Mouse (Mus musculus) midbrain, postnatal 0 days (tissue): ENCODE results near the gene Capn1. TPM values are rescaled to one million over a fixed set of nuclear protein-coding genes. Genes with fewer than 3 reads are reported as not detected.

Source experiments
- ATAC-seq: fragments of 200-750 bp; cut with Nextera tagmentation; 2 replicates; pipeline ENCODE4 v1.8.0; 2017; ENCODE audit warnings: moderate number of reproducible peaks, mild to moderate bottlenecking, moderate TSS enrichment, moderate library complexity; ENCODE audit not compliant: low FRiP score
- DNase-seq: peaks from one replicate; pipeline ENCODE4 v3.0.0-alpha.2; 2015; ENCODE audit warnings: low spot score
- H3K27ac ChIP-seq: fragments of 300-500 bp; sonication (generic); 2 replicates; pipeline ENCODE4 v1.5.1; 2014; ENCODE audit warnings: low read depth, mild to moderate bottlenecking, low read length, mixed read lengths
- H3K27me3 ChIP-seq: fragments of 300-500 bp; sonication (generic); 2 replicates; pipeline ENCODE4 v1.6.1; 2014; ENCODE audit warnings: low read length, control low read depth, mixed read lengths; ENCODE audit not compliant: insufficient read depth
- H3K36me3 ChIP-seq: fragments of 300-500 bp; sonication (generic); 2 replicates; pipeline ENCODE4 v1.6.1; 2014; ENCODE audit warnings: low read length, control low read depth, mixed read lengths; ENCODE audit not compliant: insufficient read depth
- H3K4me1 ChIP-seq: fragments of 300-500 bp; sonication (generic); 2 replicates; pipeline ENCODE4 v1.6.1; 2014; ENCODE audit warnings: mild to moderate bottlenecking, control low read depth, antibody characterized with exemption, low read length, mixed read lengths; ENCODE audit not compliant: insufficient read depth
- H3K4me2 ChIP-seq: fragments of 300-500 bp; sonication (generic); 2 replicates; pipeline ENCODE4 v1.6.1; 2014; ENCODE audit warnings: low read depth, mild to moderate bottlenecking, low read length, mixed read lengths; ENCODE audit not compliant: poor library complexity, severe bottlenecking
- H3K4me3 ChIP-seq: fragments of 300-500 bp; sonication (generic); 2 replicates; pipeline ENCODE4 v1.5.1; 2014; ENCODE audit warnings: low read depth, mild to moderate bottlenecking, low read length, moderate library complexity
- H3K9ac ChIP-seq: fragments of 300-500 bp; sonication (generic); replicated peaks from 2 replicates; pipeline ENCODE4 v1.6.1; 2014; ENCODE audit warnings: mild to moderate bottlenecking, low read length, moderate library complexity, mixed read lengths; ENCODE audit not compliant: poor library complexity, severe bottlenecking
- H3K9me3 ChIP-seq: fragments of 300-500 bp; sonication (generic); 2 replicates; pipeline ENCODE4 v1.6.1; 2016; ENCODE audit warnings: low read length, control low read depth
- CTCF ChIP-seq: IDR thresholded peaks from 2 replicates; pipeline ENCODE4 v1.5.1; 2016; ENCODE audit warnings: antibody characterized with exemption, mild to moderate bottlenecking
- WGBS: fragments of 180-500 bp; shearing (Covaris S2); extraction: QIAGEN DNeasy Blood & Tissue Kit; methylation state at CpG from one replicate; pipeline ENCODE4 v1.1.7; 2014; 5-methylcytosine and 5-hydroxymethylcytosine counted together
- polyA plus RNA-seq: library from polyadenylated mRNA; unstranded; fragments of >200 nt; fragmentation: Nextera tagmentation; extraction: Ambion mirVana; gene quantifications from 2 replicates; pipeline ENCODE4 v1.2.1, GENCODE M21; 2015
- total RNA-seq: library from RNA; depleted of rRNA; stranded (reverse); fragments of >200 nt; gene quantifications from 2 replicates; pipeline ENCODE4 v1.2.3, GENCODE M21; 2014

Capn1 gene
- total and polyA plus RNA-seq, 2 experiments from 2014 or later, result 3.9 to 7.9 TPM

DNA sequence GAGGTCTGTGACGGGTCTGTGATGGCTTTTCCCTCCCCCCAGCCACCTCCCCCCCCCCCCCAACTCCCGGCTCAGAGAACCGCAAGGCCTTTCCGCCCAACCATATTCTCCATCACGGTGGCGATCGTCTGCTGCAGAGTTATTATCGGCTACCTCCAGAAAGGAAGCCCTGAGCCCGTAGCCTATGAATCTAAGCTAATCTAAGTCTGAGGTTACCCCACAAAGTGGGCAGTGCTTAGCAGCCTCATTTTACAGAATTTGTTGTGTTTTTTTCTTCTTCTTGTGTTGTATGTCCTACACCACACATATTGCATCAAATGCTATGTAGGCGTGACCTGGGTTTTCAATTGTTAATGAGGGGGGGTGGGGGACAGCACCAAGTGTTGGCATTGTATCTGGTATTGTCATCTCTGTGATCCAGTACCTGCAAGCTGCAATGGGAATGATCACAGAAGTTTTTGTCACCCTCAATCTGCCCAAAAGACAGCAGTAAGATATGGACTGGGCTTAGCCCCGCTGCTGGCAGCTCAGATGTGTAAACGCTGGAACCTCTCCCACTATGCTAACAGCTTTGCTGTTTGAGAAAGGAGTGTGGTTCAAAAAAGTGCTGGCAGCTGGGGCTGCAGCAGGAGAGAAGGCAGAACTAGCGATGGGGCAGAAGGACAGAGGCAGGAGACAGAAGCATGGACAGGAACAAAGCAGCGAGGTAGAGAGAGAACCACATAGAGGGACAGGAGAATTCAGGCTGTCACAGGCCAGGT is 15.0 kb upstream of the Capn1 start:
- Histone ChIP-seq H3K36me3 (no peaks in the 10 kb centered on the region), H3K4me1 (no peaks in the 10 kb centered on the region), H3K27me3 (no peaks in the 10 kb centered on the region), H3K27ac (no peak overlapping the region), H3K4me2 (no peak overlapping the region), H3K9ac (no peak overlapping the region), H3K9me3 (no peaks in the 10 kb centered on the region), H3K4me3 (no peak overlapping the region)
- WGBS, result 72% methylated on average over 13 of the region's 14 CpGs
- TF ChIP-seq CTCF, result no peak
- ATAC-seq, result no peak
- no peak for DNase-seq

DNA sequence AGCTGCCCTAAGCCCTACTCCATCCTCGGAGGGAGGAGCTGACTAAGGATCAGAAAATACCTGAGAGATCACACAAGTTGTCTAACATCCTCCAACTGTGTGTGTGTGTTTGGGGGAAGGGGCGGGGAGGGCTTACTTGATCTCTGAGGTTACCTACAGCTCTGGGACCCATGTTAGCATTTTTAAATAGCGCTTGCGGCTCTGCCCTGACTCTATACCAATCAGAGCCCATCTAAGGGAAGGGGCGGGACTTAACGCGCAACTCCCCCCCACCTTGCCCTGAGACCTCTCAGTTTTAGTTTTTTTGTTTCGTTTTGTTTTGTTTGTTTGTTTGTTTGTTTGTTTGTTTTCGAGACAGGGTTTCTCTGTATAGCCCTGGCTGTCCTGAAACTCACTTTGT is 13.7 kb upstream of the Capn1 start:
- Histone ChIP-seq H3K27ac (no peak overlapping the region), H3K9me3 (no peaks in the 10 kb centered on the region), H3K36me3 (no peaks in the 10 kb centered on the region), H3K27me3 (no peaks in the 10 kb centered on the region), H3K4me2 (no peak overlapping the region), H3K9ac (no peak overlapping the region), H3K4me1 (no peaks in the 10 kb centered on the region), H3K4me3 (no peak overlapping the region)
- no peak for TF ChIP-seq CTCF
- DNase-seq (no peak), ATAC-seq (no peak)
- WGBS, result 77% methylated on average over 9 of the region's 9 CpGs

DNA sequence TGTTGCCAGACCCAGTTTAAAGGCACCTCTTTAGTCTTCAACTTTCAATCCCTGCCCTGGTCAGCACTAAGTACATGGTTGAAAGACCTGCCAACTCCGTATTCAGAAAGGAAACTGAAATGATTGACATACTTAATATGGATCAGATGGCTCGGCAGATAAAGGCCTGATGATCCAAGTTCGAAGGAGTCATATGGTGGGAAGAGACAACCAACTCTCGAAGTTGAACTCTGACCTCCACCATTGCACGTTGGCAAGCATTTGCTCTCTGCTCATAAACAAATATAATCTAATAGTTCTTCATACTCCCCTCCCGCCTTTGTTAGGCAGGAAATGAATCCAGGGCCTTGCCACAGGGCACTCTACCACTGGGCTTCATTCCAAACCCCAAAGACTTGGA is 13.3 kb upstream of the Capn1 start:
- no peak for ATAC-seq
- DNase-seq, result no peak
- Histone ChIP-seq H3K9ac (no peak overlapping the region), H3K4me1 (no peaks in the 10 kb centered on the region), H3K4me3 (no peak overlapping the region), H3K36me3 (no peaks in the 10 kb centered on the region), H3K27me3 (no peaks in the 10 kb centered on the region), H3K9me3 (no peaks in the 10 kb centered on the region), H3K4me2 (no peak overlapping the region), H3K27ac (no peak overlapping the region)
- WGBS, result 88% methylated on average over 6 of the region's 6 CpGs
- TF ChIP-seq CTCF, result no peak

DNA sequence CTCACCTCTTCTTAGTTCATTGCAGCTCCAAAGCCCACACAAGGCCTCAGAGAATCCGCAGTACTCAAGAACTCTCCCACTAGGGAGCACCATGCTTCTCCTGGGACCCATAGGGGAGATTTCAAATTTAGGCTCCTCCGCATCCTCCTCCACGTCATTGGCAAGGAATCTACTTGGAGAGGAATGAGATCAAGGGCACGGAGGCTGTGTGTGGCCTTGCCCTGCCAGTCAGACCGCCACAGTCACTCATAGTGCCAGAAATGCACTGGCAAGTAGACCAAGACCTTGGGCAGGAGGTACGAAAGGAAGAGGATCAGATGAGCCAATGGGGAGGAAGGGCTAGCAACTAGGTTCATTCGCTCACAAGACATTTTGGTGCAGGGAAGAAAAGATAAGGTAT is 8.2 kb upstream of the Capn1 start:
- TF ChIP-seq CTCF, result no peak

DNA sequence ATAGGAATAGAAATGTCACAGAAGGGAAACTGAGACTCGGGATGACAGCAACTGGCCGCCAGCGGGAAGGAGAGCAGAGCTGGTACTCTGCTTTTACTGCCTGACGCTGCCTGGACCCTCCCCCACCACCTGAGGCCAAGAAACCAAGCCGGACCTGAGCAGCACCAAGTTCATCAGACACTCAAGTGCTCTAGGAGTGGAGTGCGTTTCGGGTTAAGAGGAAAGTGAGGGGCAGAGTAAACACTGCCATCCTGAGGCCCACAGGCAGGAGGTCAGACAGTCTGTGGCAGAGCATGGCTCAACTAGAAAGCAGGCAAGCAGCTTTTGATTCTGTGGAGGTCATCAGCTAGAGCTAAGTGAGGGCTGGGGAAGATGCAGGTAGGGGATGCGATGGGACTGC is 7.4 kb upstream of the Capn1 start:
- Histone ChIP-seq H3K27ac (no peak overlapping the region), H3K4me1 (no peaks in the 10 kb centered on the region), H3K4me3 (no peak overlapping the region), H3K36me3 (no peaks in the 10 kb centered on the region), H3K27me3 (no peaks in the 10 kb centered on the region), H3K9me3 (no peaks in the 10 kb centered on the region), H3K4me2 (no peak overlapping the region), H3K9ac (no peak overlapping the region)
- 72% methylated on average over 8 of the region's 8 CpGs for WGBS
- no peak for TF ChIP-seq CTCF
- DNase-seq (no peak), ATAC-seq (no peak)

More for the DNA sequence above, 8.2 kb upstream of the Capn1 start:
- 82% methylated on average over 7 of the region's 7 CpGs for WGBS
- no peak overlapping the region for H3K9ac ChIP-seq
- no peak overlapping the region for H3K4me3 ChIP-seq
- ATAC-seq (no peak), DNase-seq (no peak)
- no peak overlapping the region for H3K27ac ChIP-seq
- no peak overlapping the region for H3K4me2 ChIP-seq
- no peaks in the 10 kb centered on the region for H3K9me3 ChIP-seq
- no peaks in the 10 kb centered on the region for H3K27me3 ChIP-seq
- no peaks in the 10 kb centered on the region for H3K4me1 ChIP-seq
- H3K36me3 ChIP-seq, result no peaks in the 10 kb centered on the region

DNA sequence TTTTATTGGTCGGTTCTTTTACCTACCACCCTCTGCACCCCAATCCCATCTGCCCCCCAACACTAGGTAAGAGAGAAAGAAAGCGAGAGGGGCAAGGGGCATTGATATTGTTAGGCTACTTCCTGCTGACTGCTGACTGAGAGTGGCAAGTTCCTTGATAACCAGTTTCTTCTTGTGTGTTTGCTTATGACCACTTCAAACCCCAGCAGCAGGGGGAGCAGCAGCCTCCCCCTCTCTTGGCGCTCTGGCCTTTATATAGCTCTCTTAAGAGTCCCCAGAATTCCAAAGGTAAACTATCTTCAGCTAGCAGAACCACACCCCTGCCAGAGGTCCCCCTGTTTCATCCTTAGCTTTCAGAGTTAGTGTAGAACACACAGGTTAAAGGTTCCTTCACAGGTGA is 4.6 kb upstream of the Capn1 start:
- no peak for ATAC-seq

More for the DNA sequence above, 4.6 kb upstream of the Capn1 start:
- TF ChIP-seq CTCF, result no peak
- Histone ChIP-seq H3K27me3 (peaks cover 5% of the 10 kb centered on the region; the same call in 1 of the 2 replicates), H3K9me3 (no peaks in the 10 kb centered on the region), H3K27ac (no peak overlapping the region), H3K36me3 (no peaks in the 10 kb centered on the region), H3K4me3 (no peak overlapping the region), H3K9ac (no peak overlapping the region), H3K4me1 (0 out of 2 replicates have a peak, but pooled peaks cover 7% of the 10 kb centered on the region), H3K4me2 (no peak overlapping the region)
- DNase-seq, result no peak
- WGBS, result 59% methylated on average over 3 of the region's 3 CpGs
